Mouse (Mus musculus): Measurements from ENCODE around the gene Cnn1. TPM values are rescaled to one million over a fixed set of nuclear protein-coding genes. Genes with fewer than 3 reads are reported as not detected.

Gene Cnn1
- total and polyA plus RNA-seq, 3 experiments = not detected

- Histone ChIP-seq H3K27me3 (replicated peaks) (peaks cover 3% of the 10 kb centered on the region), H3K4me3 (replicated peaks in 1 of 3; ENCODE audit: low read depth in 2 of 3, low read length in 2 of 3, poor library complexity in 1 of 3) (no peak overlapping the region), H3K9ac (ENCODE audit: insufficient read depth, low read depth) (no peak overlapping the region), H3K4me2 (ENCODE audit: insufficient read depth, low read depth, poor library complexity, severe bottlenecking) (no peak overlapping the region), H3K4me1 (ENCODE audit: control insufficient read depth in 1 of 2, insufficient read depth in 2 of 2) (peaks cover 2 to 3% of the 10 kb centered on the region in 2 experiments; a peak in 2 of 4 replicates), H3K27ac (ENCODE audit: insufficient read depth, low read depth) (no peak overlapping the region), H3K9me3 (replicated peaks; ENCODE audit: low read length) (no peaks in the 10 kb centered on the region), H3K36me3 (replicated peaks in 1 of 2; ENCODE audit: control insufficient read depth in 1 of 2, insufficient read depth in 1 of 2, low read length in 1 of 2) (no peaks in the 10 kb centered on the region), H3K79me2 (replicated peaks; ENCODE audit: control insufficient read depth, extremely low read depth, insufficient read depth, poor library complexity, severe bottlenecking) (no peaks in the 10 kb centered on the region)
- DNase-seq (ENCODE audit: extremely low read depth) = no peak
- in situ Hi-C loops (cut with MboI; ENCODE audit: low pct_ligation_motif_present, low pct_unique_long_range_greater_than_20kb, low sequenced_read_pairs) (no loop called here), dilution Hi-C loops (cut with MboI; ENCODE audit: extremely low pct_ligation_motif_present, extremely low pct_unique_long_range_greater_than_20kb, low sequenced_read_pairs) (no loop called here)
- TF ChIP-seq PAX5 (IDR thresholded peaks at IDR 0.05; ENCODE audit: low read length) = no peak
- no peak for TF ChIP-seq MAFK (IDR thresholded peaks at IDR 0.05; ENCODE audit: insufficient replicate concordance, low read length)
- TF ChIP-seq TBP (conservative IDR thresholded peaks at IDR 0.05; ENCODE audit: low read depth, low read length) = no peak
- TF ChIP-seq USF2 (conservative IDR thresholded peaks at IDR 0.05; ENCODE audit: low read depth, low read length) = no peak
- no peak for TF ChIP-seq SMC3 (IDR thresholded peaks at IDR 0.05; ENCODE audit: low read depth, low read length)
- no peak for TF ChIP-seq CHD2 (IDR thresholded peaks at IDR 0.05; ENCODE audit: low read length)
- TF ChIP-seq MEF2A (IDR thresholded peaks at IDR 0.05; ENCODE audit: borderline replicate concordance, low read depth, low read length) = no peak
- TF ChIP-seq NRF1 (IDR thresholded peaks at IDR 0.05; ENCODE audit: low read depth, low read length) = no peak
- TF ChIP-seq MXI1 (IDR thresholded peaks at IDR 0.05; ENCODE audit: low read depth, low read length) = no peak
- no peak for TF ChIP-seq ZMIZ1 (IDR thresholded peaks at IDR 0.05; ENCODE audit: low read depth, low read length)
- no peak for TF ChIP-seq MAX (IDR thresholded peaks at IDR 0.05; ENCODE audit: low read length)
- no peak for TF ChIP-seq USF1 (IDR thresholded peaks at IDR 0.05; ENCODE audit: low read depth, low read length)
- no peak for TF ChIP-seq ZKSCAN1 (IDR thresholded peaks at IDR 0.05; ENCODE audit: borderline replicate concordance, low read depth, low read length)
- no peak for TF ChIP-seq RCOR1 (conservative IDR thresholded peaks at IDR 0.05; ENCODE audit: low read depth, low read length)
- TF ChIP-seq ZC3H11A (IDR thresholded peaks at IDR 0.05; ENCODE audit: low read depth, low read length) = no peak
- no peak for TF ChIP-seq RAD21 (IDR thresholded peaks at IDR 0.05; ENCODE audit: low read depth, low read length)
Measured at GRCm38 (mm10) chr9:22132220-22132619, 33.2 kb downstream of the Cnn1 start.

- Histone ChIP-seq H3K27me3 (replicated peaks) (peaks cover 3% of the 10 kb centered on the region), H3K4me3 (replicated peaks in 1 of 3; ENCODE audit: low read depth in 2 of 3, low read length in 2 of 3, poor library complexity in 1 of 3) (no peak overlapping the region), H3K4me2 (ENCODE audit: insufficient read depth, low read depth, poor library complexity, severe bottlenecking) (no peak overlapping the region), H3K4me1 (ENCODE audit: control insufficient read depth in 1 of 2, insufficient read depth in 2 of 2) (peaks cover 2 to 3% of the 10 kb centered on the region in 2 experiments; a peak in 2 of 4 replicates), H3K27ac (ENCODE audit: insufficient read depth, low read depth) (no peak overlapping the region), H3K36me3 (replicated peaks in 1 of 2; ENCODE audit: control insufficient read depth in 1 of 2, insufficient read depth in 1 of 2, low read length in 1 of 2) (no peaks in the 10 kb centered on the region), H3K9me3 (replicated peaks; ENCODE audit: low read length) (peaks cover 4% of the 10 kb centered on the region), H3K79me2 (replicated peaks; ENCODE audit: control insufficient read depth, extremely low read depth, insufficient read depth, poor library complexity, severe bottlenecking) (no peaks in the 10 kb centered on the region), H3K9ac (ENCODE audit: insufficient read depth, low read depth) (no peak overlapping the region)
- in situ Hi-C loops (cut with MboI; ENCODE audit: low pct_ligation_motif_present, low pct_unique_long_range_greater_than_20kb, low sequenced_read_pairs) (no loop called here), dilution Hi-C loops (cut with MboI; ENCODE audit: extremely low pct_ligation_motif_present, extremely low pct_unique_long_range_greater_than_20kb, low sequenced_read_pairs) (no loop called here)
- TF ChIP-seq USF1 (IDR thresholded peaks at IDR 0.05; ENCODE audit: low read depth, low read length) = no peak
- no peak for TF ChIP-seq SMC3 (IDR thresholded peaks at IDR 0.05; ENCODE audit: low read depth, low read length)
- no peak for TF ChIP-seq CHD1 (IDR thresholded peaks at IDR 0.05; ENCODE audit: low read depth, low read length)
- no peak for TF ChIP-seq IRF4 (IDR thresholded peaks at IDR 0.05; ENCODE audit: low read depth, low read length)
- TF ChIP-seq ZMIZ1 (IDR thresholded peaks at IDR 0.05; ENCODE audit: low read depth, low read length) = no peak
- TF ChIP-seq MEF2A (IDR thresholded peaks at IDR 0.05; ENCODE audit: borderline replicate concordance, low read depth, low read length) = no peak
- no peak for TF ChIP-seq ETS1 (conservative IDR thresholded peaks at IDR 0.05; ENCODE audit: low read depth, low read length)
- no peak for TF ChIP-seq HCFC1 (IDR thresholded peaks at IDR 0.05; ENCODE audit: low read depth, low read length)
- no peak for TF ChIP-seq CTCF (conservative IDR thresholded peaks at IDR 0.05 in 1 of 2, IDR thresholded peaks at IDR 0.05 in 1 of 2; ENCODE audit: low read depth in 2 of 2, low read length in 2 of 2)
- no peak for TF ChIP-seq ZKSCAN1 (IDR thresholded peaks at IDR 0.05; ENCODE audit: borderline replicate concordance, low read depth, low read length)
- TF ChIP-seq MXI1 (IDR thresholded peaks at IDR 0.05; ENCODE audit: low read depth, low read length) = no peak
- TF ChIP-seq ELF1 (IDR thresholded peaks at IDR 0.05; ENCODE audit: low read depth, low read length) = no peak
- no peak for DNase-seq (ENCODE audit: extremely low read depth)
Measured at GRCm38 (mm10) chr9:22134246-22134890, 35.4 kb downstream of the Cnn1 start.

Measured in CH12.LX (cell line).